Mouse (Mus musculus): ENCODE data around the gene Vtcn1. TPM values are rescaled to one million over a fixed set of nuclear protein-coding genes. Genes with fewer than 3 reads are reported as not detected.

Vtcn1 gene
- polyA plus RNA-seq (2012; rRNA removed) = 0.02 TPM in 1 of 2 replicates, not detected in the other
- polyA plus RNA-seq (2014; fragmentation: Nextera tagmentation; extraction: Ambion mirVana) = not detected in 2 replicates

DNA sequence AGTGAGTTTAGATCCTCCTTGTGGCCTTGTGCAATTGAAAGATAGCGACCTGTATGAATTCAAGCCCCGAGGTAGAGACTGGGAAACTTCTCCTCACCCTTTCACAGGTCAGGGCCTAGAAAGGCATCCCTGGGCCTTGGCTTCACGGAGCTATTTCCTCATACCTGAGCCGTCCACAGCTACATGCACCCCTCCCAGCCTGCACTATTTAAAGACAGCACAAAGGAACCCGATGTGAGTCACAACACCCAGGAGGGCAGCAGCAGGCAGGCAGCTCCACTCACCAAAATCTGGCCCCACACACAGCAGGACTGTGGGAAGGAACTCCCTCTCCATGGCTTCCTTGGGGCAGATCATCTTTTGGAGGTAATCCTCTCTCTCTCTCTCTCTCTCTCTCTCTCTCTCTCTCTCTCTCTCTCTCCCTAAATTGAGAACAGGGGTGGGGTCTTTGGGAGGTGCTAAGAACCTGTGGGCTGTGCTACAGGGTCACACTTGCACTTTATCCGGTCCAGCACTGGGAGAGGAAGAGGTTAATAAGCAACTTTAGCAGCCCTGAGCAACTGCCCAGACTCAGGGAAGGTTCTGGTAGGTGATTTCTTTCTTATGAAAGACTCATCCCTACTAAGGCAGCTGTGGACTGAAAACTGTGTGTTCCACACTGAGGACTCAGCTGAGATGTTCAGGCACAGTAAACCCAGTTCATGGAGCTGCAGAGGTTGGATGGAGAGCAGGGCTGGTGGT, at the start of gene Vtcn1:
Gene Vtcn1 (plus strand): TSS at position 235 of the 741 bp plus-strand sequence.
- no peaks in the 10 kb centered on the region; a peak in 1 of 4 replicates for H3K4me1 ChIP-seq (replicated peaks; ENCODE audit: control insufficient read depth in 2 of 2, insufficient read depth in 2 of 2, low read length in 1 of 2)
- 29% methylated on average over 6 of the region's 6 CpGs for WGBS (ENCODE audit: insufficient replicate concordance)
- TF ChIP-seq EP300 (IDR thresholded peaks at IDR 0.05; ENCODE audit: low read depth) = no peak
- no peak for TF ChIP-seq CTCF (IDR thresholded peaks at IDR 0.05; ENCODE audit: low read depth)
- no peak within 1 kb of the TSS for H3K27ac ChIP-seq
- no peaks in the 10 kb centered on the region for H3K36me3 ChIP-seq (replicated peaks; ENCODE audit: control insufficient read depth, insufficient read depth, low read depth)
- H3K9ac ChIP-seq (replicated peaks) = no peak within 1 kb of the TSS
- no peaks in the 10 kb centered on the region for H3K27me3 ChIP-seq (ENCODE audit: control insufficient read depth, insufficient read depth, low read length)
- DNase-seq (ENCODE audit: low read depth in 3 of 3, low spot score in 3 of 3) (no peak), ATAC-seq (ENCODE audit: insufficient read depth) (no peak)
- H3K4me2 ChIP-seq (ENCODE audit: low read depth) = no peak within 1 kb of the TSS
- H3K4me3 ChIP-seq (ENCODE audit: insufficient read depth in 1 of 2, low read depth in 2 of 2, low read length in 2 of 2) = no peak within 1 kb of the TSS
- no peaks in the 10 kb centered on the region for H3K9me3 ChIP-seq (ENCODE audit: control insufficient read depth, low read length)

DNA sequence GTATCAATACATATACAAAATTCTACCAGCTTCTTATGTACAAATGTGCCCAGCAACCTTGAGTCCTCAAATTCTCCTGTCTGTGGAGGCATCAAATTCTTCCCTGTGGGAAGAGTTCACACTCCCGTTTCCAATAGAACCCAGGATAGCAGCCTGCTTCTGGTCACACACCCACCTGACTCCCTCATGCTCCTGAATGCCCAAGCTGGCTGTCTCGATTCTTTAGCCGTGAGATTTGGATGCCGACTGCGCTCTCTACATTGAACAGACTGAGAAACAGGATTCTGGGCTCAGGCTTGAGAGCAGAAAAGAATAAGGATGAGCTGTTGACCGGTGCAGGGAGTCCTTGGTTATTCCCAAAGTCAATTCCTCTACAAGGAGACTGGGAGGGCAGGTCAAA, 48.3 kb upstream of the Vtcn1 start:
- DNase-seq (ENCODE audit: low read depth in 3 of 3, low spot score in 3 of 3) = no peak
- 71% methylated on average over 6 of the region's 6 CpGs for WGBS (ENCODE audit: insufficient replicate concordance)
- no peak for ATAC-seq (ENCODE audit: insufficient read depth)
- Histone ChIP-seq H3K4me2 (ENCODE audit: low read depth) (no peak overlapping the region), H3K36me3 (replicated peaks; ENCODE audit: control insufficient read depth, insufficient read depth, low read depth) (no peaks in the 10 kb centered on the region), H3K9me3 (ENCODE audit: control insufficient read depth, low read length) (no peaks in the 10 kb centered on the region), H3K27me3 (ENCODE audit: control insufficient read depth, insufficient read depth, low read length) (no peaks in the 10 kb centered on the region), H3K4me1 (replicated peaks; ENCODE audit: control insufficient read depth in 2 of 2, insufficient read depth in 2 of 2, low read length in 1 of 2) (no peaks in the 10 kb centered on the region), H3K9ac (replicated peaks) (no peak overlapping the region), H3K4me3 (ENCODE audit: insufficient read depth in 1 of 2, low read depth in 2 of 2, low read length in 2 of 2) (no peak overlapping the region), H3K27ac (no peak overlapping the region)
- TF ChIP-seq CTCF (IDR thresholded peaks at IDR 0.05; ENCODE audit: low read depth) = no peak
- no peak for TF ChIP-seq EP300 (IDR thresholded peaks at IDR 0.05; ENCODE audit: low read depth)

DNA sequence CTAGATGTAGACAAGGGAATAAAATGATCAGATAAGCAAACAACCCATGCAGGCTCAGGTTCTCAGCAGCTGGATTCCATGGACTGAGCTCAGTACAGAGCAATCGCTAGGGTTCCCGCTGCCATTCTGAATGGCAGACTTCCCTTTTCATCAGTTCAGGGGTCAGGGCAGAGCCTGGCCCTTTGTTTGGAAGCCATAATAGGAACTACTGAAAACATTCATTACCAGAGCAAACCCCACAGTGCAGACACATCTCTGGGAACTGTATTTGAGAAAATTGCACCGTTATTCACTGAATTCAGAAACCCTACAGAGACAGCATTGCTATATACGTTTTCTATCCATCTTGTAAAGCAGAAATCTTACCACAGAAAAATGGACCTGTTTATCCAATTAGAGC, 47.7 kb upstream of the Vtcn1 start:
- H3K4me1 ChIP-seq (replicated peaks; ENCODE audit: control insufficient read depth in 2 of 2, insufficient read depth in 2 of 2, low read length in 1 of 2) = no peaks in the 10 kb centered on the region
- no peak overlapping the region for H3K4me3 ChIP-seq (ENCODE audit: insufficient read depth in 1 of 2, low read depth in 2 of 2, low read length in 2 of 2)
- no peak for DNase-seq (ENCODE audit: low read depth in 3 of 3, low spot score in 3 of 3)
- no peaks in the 10 kb centered on the region for H3K27me3 ChIP-seq (ENCODE audit: control insufficient read depth, insufficient read depth, low read length)
- ATAC-seq (ENCODE audit: insufficient read depth) = no peak
- WGBS (ENCODE audit: insufficient replicate concordance) = 62% methylated on average over 4 of the region's 4 CpGs
- H3K27ac ChIP-seq = no peak overlapping the region
- H3K9me3 ChIP-seq (ENCODE audit: control insufficient read depth, low read length) = no peaks in the 10 kb centered on the region
- TF ChIP-seq EP300 (IDR thresholded peaks at IDR 0.05; ENCODE audit: low read depth) = no peak
- TF ChIP-seq CTCF (IDR thresholded peaks at IDR 0.05; ENCODE audit: low read depth) = no peak
- H3K9ac ChIP-seq (replicated peaks) = no peak overlapping the region
- H3K36me3 ChIP-seq (replicated peaks; ENCODE audit: control insufficient read depth, insufficient read depth, low read depth) = no peaks in the 10 kb centered on the region
- no peak overlapping the region for H3K4me2 ChIP-seq (ENCODE audit: low read depth)

DNA sequence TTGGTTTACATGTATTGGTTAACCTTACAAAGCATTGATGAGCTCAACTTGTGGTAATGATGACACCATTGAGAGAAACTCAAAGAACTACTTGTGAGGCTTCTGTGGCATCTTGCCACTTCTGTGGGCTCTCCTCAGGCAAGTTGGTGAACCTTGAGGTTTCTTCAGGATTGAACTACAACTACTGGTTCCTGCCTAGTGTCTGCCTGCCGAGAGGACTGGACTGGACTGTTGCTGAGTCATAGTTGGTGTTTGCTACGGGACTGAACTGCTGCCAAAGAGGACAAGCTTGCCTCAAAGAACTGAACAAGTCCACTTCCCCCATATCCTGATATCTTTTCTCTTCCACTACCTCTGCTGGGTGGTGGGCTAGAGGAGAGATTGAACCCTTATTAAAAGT, 39.2 kb upstream of the Vtcn1 start:
- Histone ChIP-seq H3K27me3 (ENCODE audit: control insufficient read depth, insufficient read depth, low read length) (no peaks in the 10 kb centered on the region), H3K36me3 (replicated peaks; ENCODE audit: control insufficient read depth, insufficient read depth, low read depth) (no peaks in the 10 kb centered on the region), H3K9ac (replicated peaks) (no peak overlapping the region), H3K4me3 (ENCODE audit: insufficient read depth in 1 of 2, low read depth in 2 of 2, low read length in 2 of 2) (no peak overlapping the region), H3K9me3 (ENCODE audit: control insufficient read depth, low read length) (no peaks in the 10 kb centered on the region), H3K27ac (no peak overlapping the region), H3K4me1 (replicated peaks; ENCODE audit: control insufficient read depth in 2 of 2, insufficient read depth in 2 of 2, low read length in 1 of 2) (no peaks in the 10 kb centered on the region), H3K4me2 (ENCODE audit: low read depth) (no peak overlapping the region)
- DNase-seq (ENCODE audit: low read depth in 3 of 3, low spot score in 3 of 3) (no peak), ATAC-seq (ENCODE audit: insufficient read depth) (no peak)
- 16% methylated on average over 2 of the region's 2 CpGs for WGBS (ENCODE audit: insufficient replicate concordance)
- TF ChIP-seq EP300 (IDR thresholded peaks at IDR 0.05; ENCODE audit: low read depth) (no peak), CTCF (IDR thresholded peaks at IDR 0.05; ENCODE audit: low read depth) (no peak)

DNA sequence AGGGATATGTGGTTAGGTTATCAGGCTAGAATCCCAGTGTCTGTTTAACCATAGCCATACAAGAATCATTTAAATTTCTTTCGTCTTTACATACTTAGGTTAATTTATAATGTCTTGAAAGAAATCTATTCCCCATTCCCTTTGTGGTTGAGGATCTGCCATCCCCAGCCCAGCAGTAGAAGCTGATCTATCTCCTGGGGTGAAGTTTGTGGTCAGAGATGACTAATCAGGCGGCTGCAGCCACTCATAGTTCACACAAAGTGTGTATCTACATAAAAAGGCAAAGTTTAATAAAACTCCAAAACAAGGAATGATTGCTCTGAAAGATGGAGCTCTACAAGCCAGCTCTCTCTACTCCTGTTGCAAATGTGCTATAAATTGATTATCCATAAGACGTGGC, 33.6 kb upstream of the Vtcn1 start:
- DNase-seq (ENCODE audit: low read depth in 3 of 3, low spot score in 3 of 3) (no peak), ATAC-seq (ENCODE audit: insufficient read depth) (no peak)
- Histone ChIP-seq H3K27ac (no peak overlapping the region), H3K27me3 (ENCODE audit: control insufficient read depth, insufficient read depth, low read length) (no peaks in the 10 kb centered on the region), H3K4me2 (ENCODE audit: low read depth) (no peak overlapping the region), H3K9ac (replicated peaks) (no peak overlapping the region), H3K36me3 (replicated peaks; ENCODE audit: control insufficient read depth, insufficient read depth, low read depth) (no peaks in the 10 kb centered on the region), H3K9me3 (ENCODE audit: control insufficient read depth, low read length) (no peaks in the 10 kb centered on the region), H3K4me1 (replicated peaks; ENCODE audit: control insufficient read depth in 2 of 2, insufficient read depth in 2 of 2, low read length in 1 of 2) (no peaks in the 10 kb centered on the region), H3K4me3 (ENCODE audit: insufficient read depth in 1 of 2, low read depth in 2 of 2, low read length in 2 of 2) (no peak overlapping the region)
- no peak for TF ChIP-seq CTCF (IDR thresholded peaks at IDR 0.05; ENCODE audit: low read depth)
- TF ChIP-seq EP300 (IDR thresholded peaks at IDR 0.05; ENCODE audit: low read depth) = no peak
- WGBS (ENCODE audit: insufficient replicate concordance) = 19% methylated on average over 3 of the region's 3 CpGs
